Mouse (Mus musculus): ENCODE data around the gene Nova1. TPM values are rescaled to one million over a fixed set of nuclear protein-coding genes. Genes with fewer than 3 reads are reported as not detected.

The Nova1 gene
- total RNA-seq, 1 experiment: 1.6 TPM

GRCm38 (mm10) chr12:46754325-46754848, 64.3 kb downstream of the Nova1 start:
- Histone ChIP-seq H3K9me3 (ENCODE audit: control insufficient read depth, insufficient read depth, low read depth, low read length) (no peaks in the 10 kb centered on the region), H3K36me3 (ENCODE audit: control insufficient read depth, insufficient read depth, low read length, poor library complexity, severe bottlenecking) (no peaks in the 10 kb centered on the region), H3K4me1 (ENCODE audit: control insufficient read depth in 2 of 2, insufficient read depth in 2 of 2, low read length in 2 of 2, poor library complexity in 1 of 2) (no peaks in the 10 kb centered on the region), H3K27ac (ENCODE audit: insufficient read depth, low read depth, low read length, poor library complexity, severe bottlenecking) (no peak overlapping the region), H3K9ac (ENCODE audit: insufficient read depth, low read depth, low read length, poor library complexity, severe bottlenecking) (no peak overlapping the region), H3K4me3 (ENCODE audit: insufficient read depth in 1 of 2, low read depth in 1 of 2, low read length in 2 of 2, poor library complexity in 1 of 2, severe bottlenecking in 1 of 2) (no peak overlapping the region)
- no peak for DNase-seq (ENCODE audit: low read depth, low spot score)
- TF ChIP-seq HCFC1 (IDR thresholded peaks at IDR 0.05; ENCODE audit: borderline replicate concordance, insufficient read depth, low read length): no peak
- no peak for TF ChIP-seq MAFK (IDR thresholded peaks at IDR 0.05; ENCODE audit: insufficient read depth, low read depth, low read length)
- TF ChIP-seq CHD2 (IDR thresholded peaks at IDR 0.05; ENCODE audit: low read depth, low read length): no peak
- no peak for TF ChIP-seq ZNF384 (IDR thresholded peaks at IDR 0.05; ENCODE audit: low read depth, low read length)
- no peak for TF ChIP-seq ZC3H11A (IDR thresholded peaks at IDR 0.05; ENCODE audit: borderline replicate concordance, low read depth, low read length)
- in situ Hi-C loops (cut with MboI; ENCODE audit: low sequenced_read_pairs in 2 of 2, unreplicated experiment in 2 of 2): no loop called here

DNA sequence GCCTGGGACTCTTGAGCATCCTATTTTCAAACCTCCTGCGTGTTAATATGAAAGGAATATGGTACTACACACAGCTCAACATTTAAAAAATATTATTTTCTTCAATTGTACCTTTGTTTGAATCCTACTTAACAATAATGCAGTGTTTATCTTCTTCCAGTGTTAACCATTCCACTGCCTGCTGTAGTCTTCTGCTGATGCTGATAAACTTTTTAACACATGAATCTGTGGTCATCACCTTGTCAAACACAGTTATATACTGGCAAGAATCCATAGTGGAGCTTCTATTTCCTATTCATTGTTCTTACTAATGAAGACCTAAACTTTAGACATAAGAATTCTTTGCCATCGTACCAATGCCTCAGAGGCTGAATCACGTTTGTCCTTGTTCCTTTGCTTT, 65.6 kb downstream of the Nova1 start:
- no peak for DNase-seq (ENCODE audit: low read depth, low spot score)
- no peak for TF ChIP-seq HCFC1 (IDR thresholded peaks at IDR 0.05; ENCODE audit: borderline replicate concordance, insufficient read depth, low read length)
- H3K9ac ChIP-seq (ENCODE audit: insufficient read depth, low read depth, low read length, poor library complexity, severe bottlenecking): no peak overlapping the region
- H3K4me3 ChIP-seq (ENCODE audit: insufficient read depth in 1 of 2, low read depth in 1 of 2, low read length in 2 of 2, poor library complexity in 1 of 2, severe bottlenecking in 1 of 2): no peak overlapping the region
- H3K27ac ChIP-seq (ENCODE audit: insufficient read depth, low read depth, low read length, poor library complexity, severe bottlenecking): no peak overlapping the region
- H3K9me3 ChIP-seq (ENCODE audit: control insufficient read depth, insufficient read depth, low read depth, low read length): no peaks in the 10 kb centered on the region
- in situ Hi-C loops (cut with MboI; ENCODE audit: low sequenced_read_pairs in 2 of 2, unreplicated experiment in 2 of 2): no loop called here
- no peaks in the 10 kb centered on the region for H3K4me1 ChIP-seq (ENCODE audit: control insufficient read depth in 2 of 2, insufficient read depth in 2 of 2, low read length in 2 of 2, poor library complexity in 1 of 2)
- H3K36me3 ChIP-seq (ENCODE audit: control insufficient read depth, insufficient read depth, low read length, poor library complexity, severe bottlenecking): no peaks in the 10 kb centered on the region

DNA sequence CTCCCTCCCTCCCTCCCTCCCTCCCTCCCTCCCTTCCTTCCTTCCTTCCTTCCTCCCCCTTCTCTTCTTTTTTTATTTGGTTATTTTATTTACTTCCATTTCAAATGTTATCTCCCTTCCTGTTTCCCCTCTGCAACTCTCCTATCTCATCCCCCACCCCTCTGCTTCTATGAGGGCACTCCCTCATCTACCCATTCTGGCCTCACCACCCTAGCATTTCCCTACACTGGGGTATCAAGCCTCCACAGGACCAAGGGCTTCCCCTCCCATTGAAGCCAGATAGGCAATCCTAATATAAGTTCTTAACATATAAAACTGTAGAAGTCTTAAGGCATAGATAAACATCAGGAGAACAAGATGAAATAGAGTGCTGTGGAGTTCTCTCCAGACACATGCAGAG, 85.5 kb downstream of the Nova1 start:
- no peaks in the 10 kb centered on the region for H3K9me3 ChIP-seq (ENCODE audit: control insufficient read depth, insufficient read depth, low read depth, low read length)
- no peak for DNase-seq (ENCODE audit: low read depth, low spot score)
- no peak overlapping the region for H3K9ac ChIP-seq (ENCODE audit: insufficient read depth, low read depth, low read length, poor library complexity, severe bottlenecking)
- H3K27ac ChIP-seq (ENCODE audit: insufficient read depth, low read depth, low read length, poor library complexity, severe bottlenecking): no peak overlapping the region
- in situ Hi-C loops (cut with MboI; ENCODE audit: low sequenced_read_pairs in 2 of 2, unreplicated experiment in 2 of 2): no loop called here
- no peak overlapping the region for H3K4me3 ChIP-seq (ENCODE audit: insufficient read depth in 1 of 2, low read depth in 1 of 2, low read length in 2 of 2, poor library complexity in 1 of 2, severe bottlenecking in 1 of 2)
- no peak for TF ChIP-seq ZNF384 (IDR thresholded peaks at IDR 0.05; ENCODE audit: low read depth, low read length)
- TF ChIP-seq MAFK (IDR thresholded peaks at IDR 0.05; ENCODE audit: insufficient read depth, low read depth, low read length): no peak
- no peak for TF ChIP-seq ZC3H11A (IDR thresholded peaks at IDR 0.05; ENCODE audit: borderline replicate concordance, low read depth, low read length)
- no peak for TF ChIP-seq HCFC1 (IDR thresholded peaks at IDR 0.05; ENCODE audit: borderline replicate concordance, insufficient read depth, low read length)
- TF ChIP-seq CHD2 (IDR thresholded peaks at IDR 0.05; ENCODE audit: low read depth, low read length): no peak
- no peaks in the 10 kb centered on the region for H3K36me3 ChIP-seq (ENCODE audit: control insufficient read depth, insufficient read depth, low read length, poor library complexity, severe bottlenecking)
- H3K4me1 ChIP-seq (ENCODE audit: control insufficient read depth in 2 of 2, insufficient read depth in 2 of 2, low read length in 2 of 2, poor library complexity in 1 of 2): no peaks in the 10 kb centered on the region

DNA sequence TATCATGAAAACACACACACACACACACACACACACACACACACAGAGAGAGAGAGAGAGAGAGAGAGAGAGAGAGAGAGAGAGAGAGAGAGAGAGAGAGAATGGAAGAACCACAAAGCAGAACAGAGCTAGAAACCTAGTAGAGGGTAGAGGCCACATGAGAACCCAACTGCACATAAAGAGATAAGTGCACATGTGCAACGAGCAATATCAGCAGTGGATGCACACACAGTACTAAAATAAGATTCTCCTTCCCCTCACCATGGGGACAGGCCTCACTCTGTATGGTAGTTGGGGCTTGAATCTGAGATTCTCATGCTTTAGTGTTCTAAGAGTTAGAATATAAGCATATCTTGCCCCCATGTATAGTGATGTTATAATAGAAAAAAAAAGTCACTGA, 86.8 kb downstream of the Nova1 start:
- no peak overlapping the region for H3K9ac ChIP-seq (ENCODE audit: insufficient read depth, low read depth, low read length, poor library complexity, severe bottlenecking)
- TF ChIP-seq CHD2 (IDR thresholded peaks at IDR 0.05; ENCODE audit: low read depth, low read length): no peak
- no peak for TF ChIP-seq MAFK (IDR thresholded peaks at IDR 0.05; ENCODE audit: insufficient read depth, low read depth, low read length)
- TF ChIP-seq ZC3H11A (IDR thresholded peaks at IDR 0.05; ENCODE audit: borderline replicate concordance, low read depth, low read length): no peak
- no peak for TF ChIP-seq HCFC1 (IDR thresholded peaks at IDR 0.05; ENCODE audit: borderline replicate concordance, insufficient read depth, low read length)
- no peak for TF ChIP-seq ZNF384 (IDR thresholded peaks at IDR 0.05; ENCODE audit: low read depth, low read length)
- H3K27ac ChIP-seq (ENCODE audit: insufficient read depth, low read depth, low read length, poor library complexity, severe bottlenecking): no peak overlapping the region
- H3K4me3 ChIP-seq (ENCODE audit: insufficient read depth in 1 of 2, low read depth in 1 of 2, low read length in 2 of 2, poor library complexity in 1 of 2, severe bottlenecking in 1 of 2): no peak overlapping the region
- DNase-seq (ENCODE audit: low read depth, low spot score): no peak
- in situ Hi-C loops (cut with MboI; ENCODE audit: low sequenced_read_pairs in 2 of 2, unreplicated experiment in 2 of 2): no loop called here
- no peaks in the 10 kb centered on the region for H3K4me1 ChIP-seq (ENCODE audit: control insufficient read depth in 2 of 2, insufficient read depth in 2 of 2, low read length in 2 of 2, poor library complexity in 1 of 2)
- H3K9me3 ChIP-seq (ENCODE audit: control insufficient read depth, insufficient read depth, low read depth, low read length): no peaks in the 10 kb centered on the region
- H3K36me3 ChIP-seq (ENCODE audit: control insufficient read depth, insufficient read depth, low read length, poor library complexity, severe bottlenecking): no peaks in the 10 kb centered on the region

GRCm38 (mm10) chr12:46721914-46722313, 96.8 kb downstream of the Nova1 start:
- Histone ChIP-seq H3K9ac (ENCODE audit: insufficient read depth, low read depth, low read length, poor library complexity, severe bottlenecking) (no peak overlapping the region), H3K9me3 (ENCODE audit: control insufficient read depth, insufficient read depth, low read depth, low read length) (no peaks in the 10 kb centered on the region), H3K4me1 (ENCODE audit: control insufficient read depth in 2 of 2, insufficient read depth in 2 of 2, low read length in 2 of 2, poor library complexity in 1 of 2) (no peaks in the 10 kb centered on the region), H3K27ac (ENCODE audit: insufficient read depth, low read depth, low read length, poor library complexity, severe bottlenecking) (no peak overlapping the region), H3K4me3 (ENCODE audit: insufficient read depth in 1 of 2, low read depth in 1 of 2, low read length in 2 of 2, poor library complexity in 1 of 2, severe bottlenecking in 1 of 2) (no peak overlapping the region), H3K36me3 (ENCODE audit: control insufficient read depth, insufficient read depth, low read length, poor library complexity, severe bottlenecking) (no peaks in the 10 kb centered on the region)
- DNase-seq (ENCODE audit: low read depth, low spot score): no peak
- no peak for TF ChIP-seq MAFK (IDR thresholded peaks at IDR 0.05; ENCODE audit: insufficient read depth, low read depth, low read length)
- TF ChIP-seq ZC3H11A (IDR thresholded peaks at IDR 0.05; ENCODE audit: borderline replicate concordance, low read depth, low read length): no peak
- TF ChIP-seq CHD2 (IDR thresholded peaks at IDR 0.05; ENCODE audit: low read depth, low read length): no peak
- no peak for TF ChIP-seq HCFC1 (IDR thresholded peaks at IDR 0.05; ENCODE audit: borderline replicate concordance, insufficient read depth, low read length)
- TF ChIP-seq ZNF384 (IDR thresholded peaks at IDR 0.05; ENCODE audit: low read depth, low read length): no peak
- in situ Hi-C loops (cut with MboI; ENCODE audit: low sequenced_read_pairs in 2 of 2, unreplicated experiment in 2 of 2): no loop called here
